Mouse (Mus musculus): ENCODE data around the gene Asic1.

DNA sequence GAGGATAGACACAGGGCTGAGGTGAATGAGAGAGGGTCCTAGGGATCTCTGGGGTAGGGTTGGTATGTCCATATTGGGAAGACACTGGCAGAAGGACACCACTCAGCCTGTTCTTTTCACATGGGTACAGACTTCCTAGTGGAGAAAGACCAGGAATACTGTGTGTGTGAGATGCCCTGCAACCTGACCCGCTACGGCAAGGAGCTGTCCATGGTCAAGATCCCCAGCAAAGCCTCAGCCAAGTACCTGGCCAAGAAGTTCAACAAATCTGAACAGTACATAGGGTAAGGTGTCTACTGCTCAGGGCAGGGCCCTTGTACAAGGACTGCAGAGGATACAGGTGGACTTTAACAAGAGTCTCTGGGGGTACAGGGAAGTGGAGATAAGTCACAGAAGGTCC lies 27.1 kb downstream of the Asic1 start:
- no peak for TF ChIP-seq CTCF (IDR thresholded peaks at IDR 0.05; ENCODE audit: low read depth, low read length)
- no peak for TF ChIP-seq POLR2A (IDR thresholded peaks at IDR 0.05; ENCODE audit: extremely low read depth, insufficient read depth, low read length)

Measured in liver, adult 2 months (tissue).